In genomic region chr6:52321826-52322315, GRCm38 (mm10) we compare ENCODE assay signal across 25 mouse cellular contexts. TPM values are rescaled to one million over a fixed set of nuclear protein-coding genes. Genes with fewer than 3 reads are reported as not detected.
DNase-seq lines count a peak whose midpoint lies in the region; ATAC-seq and TF ChIP-seq lines count a peak whose summit lies in the region.
"Had no signal": no experiment of that assay in that cellular context is flagged by ENCODE, and none has a peak within 500 bp of the region (broad histone marks: within the 10 kb centered on the region; RNA-seq: fewer than 3 reads in every experiment).

No protein-coding gene starts in this region.

- WGBS in hindbrain, embryonic 11.5 days: 1% methylated on average over 21 of the region's 21 CpGs
- WGBS in hindbrain, postnatal 0 days: 3% methylated on average over 21 of the region's 21 CpGs
- 1% methylated on average over 21 of the region's 21 CpGs for WGBS in limb, embryonic 10.5 days

- ATAC-seq in hindbrain, embryonic 11.5 days (ENCODE audit: low FRiP score): no peak
- no peak for ATAC-seq in hindbrain, postnatal 0 days
- ATAC-seq: forebrain, embryonic 15.5 days; inflammation-experienced regulatory T-cells, adult 6 months; lung, postnatal 0 days had no signal

- DNase-seq in hindbrain, embryonic 11.5 days (ENCODE audit: low spot score): peak; percentile 62
- DNase-seq in hindbrain, postnatal 0 days (ENCODE audit: low spot score): no peak
- peak; percentile 35 for DNase-seq in retina, embryonic 14.5 days (ENCODE audit: low spot score)
- no peak for DNase-seq in retina, postnatal 1 day
- peak; percentile 62 for DNase-seq in limb, embryonic 10.5 days (ENCODE audit: low spot score)
- no peak for DNase-seq in gastrocnemius, postnatal 14 days
- DNase-seq in thymus, postnatal 14 days: no peak
- DNase-seq in lung, postnatal 10 days: no peak
- DNase-seq: adrenal gland, postnatal 10 days; cerebellum, adult 8-10 months; heart, postnatal 14 days; kidney, postnatal 10 days; spleen, adult 18-20 months had no signal

- no peaks in the 10 kb centered on the region for H3K4me1 ChIP-seq in hindbrain, embryonic 11.5 days (replicated peaks; ENCODE audit: control insufficient read depth, insufficient read depth, low read length)
- no peaks in the 10 kb centered on the region for H3K4me1 ChIP-seq in hindbrain, postnatal 0 days (ENCODE audit: insufficient read depth, low read length)
- peaks cover 43% of the 10 kb centered on the region for H3K4me1 ChIP-seq in limb, embryonic 10.5 days

- H3K27ac ChIP-seq in hindbrain, embryonic 11.5 days (ENCODE audit: low read depth, low read length): peak overlapping the region; percentile 32
- H3K27ac ChIP-seq in hindbrain, postnatal 0 days: no peak overlapping the region
- no peak overlapping the region for H3K27ac ChIP-seq in limb, embryonic 10.5 days
- H3K27ac ChIP-seq: forebrain, embryonic 15.5 days; layer of hippocampus, adult 2 months; liver, embryonic 14.5 days had no signal

- no peak for TF ChIP-seq CTCF in hindbrain, postnatal 0 days (IDR thresholded peaks at IDR 0.05; ENCODE audit: low read depth)

- H3K4me2 ChIP-seq in hindbrain, embryonic 11.5 days (replicated peaks; ENCODE audit: low read depth, low read length): peak overlapping the region; percentile 9; the same call in 1 of the 2 replicates
- no peak overlapping the region for H3K4me2 ChIP-seq in hindbrain, postnatal 0 days (ENCODE audit: low read depth, low read length)
- H3K4me2 ChIP-seq: forebrain, embryonic 15.5 days; heart, embryonic 11.5 days had no signal

- H3K27me3 ChIP-seq in hindbrain, embryonic 11.5 days (ENCODE audit: control insufficient read depth, insufficient read depth, low read length): peaks cover 83% of the 10 kb centered on the region
- H3K27me3 ChIP-seq in hindbrain, postnatal 0 days (ENCODE audit: insufficient read depth, low read length): peaks cover 87% of the 10 kb centered on the region
- peaks cover 99% of the 10 kb centered on the region for H3K27me3 ChIP-seq in limb, embryonic 10.5 days (ENCODE audit: low read depth, poor library complexity, severe bottlenecking)

- H3K9ac ChIP-seq in hindbrain, embryonic 11.5 days (ENCODE audit: low read depth, low read length): no peak overlapping the region
- no peak overlapping the region for H3K9ac ChIP-seq in hindbrain, postnatal 0 days (replicated peaks; ENCODE audit: low read length)
- H3K9ac ChIP-seq: forebrain, embryonic 15.5 days; liver, embryonic 14.5 days had no signal

- no peaks in the 10 kb centered on the region for H3K36me3 ChIP-seq in hindbrain, embryonic 11.5 days (ENCODE audit: control insufficient read depth, insufficient read depth, low read length)
- H3K36me3 ChIP-seq in hindbrain, postnatal 0 days (ENCODE audit: insufficient read depth, low read length): no peaks in the 10 kb centered on the region
- H3K36me3 ChIP-seq in limb, embryonic 10.5 days: no peaks in the 10 kb centered on the region
- H3K36me3 ChIP-seq: forebrain, embryonic 15.5 days; G1E had no signal

- intact Hi-C loops in gastrocnemius, postnatal 14 days (cut with DNase I; ENCODE audit: low total_unique reads): no loop called here

- H3K4me3 ChIP-seq in hindbrain, embryonic 11.5 days (ENCODE audit: low read depth, low read length): no peak overlapping the region
- H3K4me3 ChIP-seq in hindbrain, postnatal 0 days (ENCODE audit: low read length): no peak overlapping the region
- peak overlapping the region; percentile 29 for H3K4me3 ChIP-seq in limb, embryonic 10.5 days
- H3K4me3 ChIP-seq: erythroblast, embryonic 14.5 days; forebrain, embryonic 15.5 days; layer of hippocampus, adult 2 months had no signal

- H3K9me3 ChIP-seq in hindbrain, embryonic 11.5 days (ENCODE audit: control insufficient read depth, low read length): no peaks in the 10 kb centered on the region
- no peaks in the 10 kb centered on the region for H3K9me3 ChIP-seq in hindbrain, postnatal 0 days (ENCODE audit: low read length)
- H3K9me3 ChIP-seq in limb, embryonic 10.5 days (replicated peaks): no peaks in the 10 kb centered on the region
- H3K9me3 ChIP-seq: forebrain, embryonic 15.5 days; G1E had no signal

RNA-seq across cellular contexts. Expression of gene Evx1, which starts 8.6 kb away (rescaled TPM):
- polyA plus RNA-seq in hindbrain, embryonic 11.5 days (2014; fragmentation: Nextera tagmentation; extraction: Ambion mirVana): 5.2 and 5.9 TPM in 2 replicates
- total RNA-seq in hindbrain, postnatal 0 days (2014; rRNA removed): 2.0 and 6.2 TPM in 2 replicates
- polyA plus RNA-seq in hindbrain, postnatal 0 days (2015; fragmentation: Nextera tagmentation; extraction: Ambion mirVana): 1.3 and 2.1 TPM in 2 replicates
- 1.4 and 3.7 TPM in 2 replicates for polyA plus RNA-seq in limb, embryonic 10.5 days (2016; fragmentation: Nextera tagmentation; extraction: Ambion mirVana)
- not detected for total RNA-seq in gastrocnemius, postnatal 14 days (2021)
- total RNA-seq: adrenal gland, postnatal 10 days; G1E; heart, postnatal 14 days; layer of hippocampus, adult 2 months; left cerebral cortex, postnatal 36 days; megakaryocyte, adult 5-6 weeks had no signal
- polyA plus RNA-seq: C2C12; erythroblast, embryonic 14.5 days; forebrain, embryonic 15.5 days; G1E; heart, embryonic 11.5 days; inflammation-experienced regulatory T-cells, adult 6 months; liver, embryonic 14.5 days; lung, postnatal 0 days; thymus, postnatal 0 days had no signal

Comparison
In these comparisons a context has a peak if more than half of its experiments do, and no peak if none do; other contexts are left out.
1. DNase-seq: peak in hindbrain, embryonic 11.5 days (single experiment), retina, embryonic 14.5 days (single experiment) and limb, embryonic 10.5 days (single experiment); none in hindbrain, postnatal 0 days (single experiment), retina, postnatal 1 day (single experiment), gastrocnemius, postnatal 14 days (single experiment), thymus, postnatal 14 days (single experiment) and lung, postnatal 10 days (single experiment).